Mouse (Mus musculus) kidney, postnatal 36 days (tissue): Measurements from ENCODE around the gene Hipk2.

Experiments used
- DNase-seq, 2 experiments: peaks; one replicate each; pipeline ENCODE4 v3.0.0; 2021 to 2022; ENCODE audit warnings: mixed read lengths in 2 of 2

Hipk2 gene

DNA sequence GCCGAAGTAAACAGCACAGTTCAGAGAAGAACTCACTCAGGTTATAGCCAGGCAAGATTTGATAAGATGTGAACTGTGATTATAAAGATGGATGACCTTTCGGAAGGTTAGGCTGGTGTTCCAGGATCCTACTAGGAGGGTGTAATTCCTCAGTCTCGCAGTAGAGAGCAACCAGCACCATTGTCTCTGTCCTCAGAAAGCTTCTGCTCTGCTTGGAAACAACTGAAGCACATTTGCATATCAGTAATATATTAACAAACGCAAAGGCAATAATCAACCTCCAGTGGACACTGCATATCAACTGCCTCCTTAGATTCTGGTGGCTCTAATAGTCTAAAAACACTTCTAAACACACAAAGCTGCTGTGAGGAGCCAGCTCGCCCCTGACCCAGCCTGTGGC is 48.5 kb downstream of the Hipk2 start:
- peak in 1 of 2 experiments; percentile 66 for DNase-seq

DNA sequence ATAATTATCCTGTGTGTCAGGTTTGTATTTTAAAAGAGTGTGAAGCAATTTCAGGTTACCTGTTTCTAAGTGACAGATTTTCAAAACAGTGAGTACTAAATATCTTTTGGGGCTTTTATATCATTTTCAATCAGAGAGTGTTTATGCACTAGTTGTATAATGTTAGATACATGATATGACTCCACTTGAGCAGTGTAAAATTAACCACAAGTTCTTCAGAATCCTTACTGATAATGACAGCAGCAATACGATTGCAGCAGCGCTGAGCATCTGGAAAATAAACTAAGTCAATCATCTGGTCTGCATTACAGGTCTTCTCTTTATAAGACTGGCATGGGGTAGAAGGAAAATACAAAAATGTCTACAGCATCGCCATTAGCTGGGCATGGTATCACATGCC is 49.1 kb downstream of the Hipk2 start:
- no peak for DNase-seq

DNA sequence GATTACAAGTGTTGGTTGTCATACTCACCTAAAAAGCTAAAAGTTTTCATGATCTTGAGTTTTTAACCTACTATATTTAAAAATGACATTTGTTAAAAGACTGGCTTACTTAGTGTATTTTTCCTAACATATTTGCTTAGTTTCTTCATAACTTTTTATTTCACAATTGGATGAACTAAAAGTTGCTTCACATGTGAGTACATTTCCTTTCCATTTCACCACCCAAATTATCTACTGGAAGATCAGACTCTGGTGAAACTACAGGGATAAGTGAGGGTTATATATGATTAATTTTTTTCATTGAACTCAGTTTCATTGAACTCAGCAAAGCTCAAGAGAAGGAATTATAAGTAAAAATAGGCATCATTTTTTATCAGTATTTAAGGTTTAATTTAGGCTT is 50.1 kb downstream of the Hipk2 start:
- no peak for DNase-seq

DNA sequence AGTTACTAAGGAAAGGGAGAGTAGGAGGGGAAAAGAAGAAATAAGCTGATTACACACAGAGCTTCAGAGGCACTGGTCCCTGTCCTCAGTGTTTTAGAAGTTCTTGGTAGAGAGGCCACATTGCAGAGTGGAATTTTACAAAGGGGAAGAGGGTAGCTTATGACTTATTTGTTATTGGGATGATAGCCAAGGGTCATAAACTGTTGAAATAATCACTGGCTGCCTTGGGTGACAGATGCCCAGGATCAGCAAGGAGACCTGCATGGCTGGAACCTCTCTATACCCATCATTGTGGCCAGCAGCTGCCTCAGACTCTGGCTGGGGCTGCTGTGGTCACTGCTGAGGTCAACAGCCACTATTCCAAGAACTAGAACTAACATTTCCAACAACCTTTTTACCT is 52.1 kb downstream of the Hipk2 start:
- no peak for DNase-seq

DNA sequence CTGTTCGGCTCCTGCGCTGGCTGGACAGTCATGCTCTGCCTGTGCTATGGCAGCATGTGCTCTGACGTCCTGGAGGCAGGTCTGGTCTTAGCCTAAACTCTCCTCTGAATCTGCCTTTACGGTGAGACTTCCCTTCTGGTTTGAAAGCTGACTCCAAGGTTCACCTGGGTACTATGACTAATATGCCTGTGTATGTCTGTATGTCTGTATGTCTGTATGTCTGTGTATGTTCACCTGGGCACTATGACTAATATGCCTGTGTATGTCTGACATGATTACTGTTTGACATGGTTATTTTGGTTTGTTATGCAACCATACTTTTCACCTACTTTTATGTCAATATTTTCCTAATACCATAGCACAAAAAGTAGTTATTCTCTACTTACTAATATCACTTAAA is 52.8 kb downstream of the Hipk2 start:
- DNase-seq = no peak

DNA sequence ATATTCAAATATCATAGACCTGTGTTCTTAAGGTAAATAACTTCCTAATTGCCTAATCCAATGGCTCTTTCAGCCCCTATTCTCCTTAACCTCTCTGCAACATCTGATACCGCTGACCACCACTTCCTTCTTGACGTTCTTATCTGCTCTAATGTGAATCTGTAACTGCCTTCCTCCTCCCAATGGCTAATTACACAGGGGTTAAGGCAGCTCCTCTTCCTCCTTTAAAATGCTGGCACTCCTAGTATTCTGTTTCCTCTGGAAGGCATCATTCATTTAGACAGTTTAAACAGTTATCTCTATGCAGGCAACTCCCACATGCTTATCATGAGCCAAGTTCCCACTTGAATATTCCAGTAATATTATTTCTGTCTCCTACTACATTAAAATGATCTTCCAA is 54.3 kb downstream of the Hipk2 start:
- DNase-seq = peak in 1 of 2 experiments; percentile 26

DNA sequence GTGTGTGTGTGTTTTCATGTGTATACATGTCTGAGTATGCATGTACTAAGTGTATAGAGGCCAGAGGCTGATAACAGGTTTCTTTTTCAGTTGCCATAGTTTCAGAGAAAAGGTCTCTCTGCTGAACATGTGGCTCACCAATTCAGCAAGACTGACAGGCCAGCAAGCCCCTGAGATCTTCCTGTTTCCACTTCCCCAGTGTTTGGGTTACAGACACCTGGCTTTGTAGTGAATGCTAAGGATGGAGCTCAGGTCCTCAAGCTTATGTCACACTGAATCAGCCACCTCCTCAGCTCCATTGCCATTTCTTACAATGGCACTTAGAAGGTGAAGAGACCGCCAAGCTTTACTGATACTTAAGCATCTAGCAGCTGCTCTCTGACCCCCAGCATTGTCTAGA is 55.1 kb downstream of the Hipk2 start:
- DNase-seq = no peak

DNA sequence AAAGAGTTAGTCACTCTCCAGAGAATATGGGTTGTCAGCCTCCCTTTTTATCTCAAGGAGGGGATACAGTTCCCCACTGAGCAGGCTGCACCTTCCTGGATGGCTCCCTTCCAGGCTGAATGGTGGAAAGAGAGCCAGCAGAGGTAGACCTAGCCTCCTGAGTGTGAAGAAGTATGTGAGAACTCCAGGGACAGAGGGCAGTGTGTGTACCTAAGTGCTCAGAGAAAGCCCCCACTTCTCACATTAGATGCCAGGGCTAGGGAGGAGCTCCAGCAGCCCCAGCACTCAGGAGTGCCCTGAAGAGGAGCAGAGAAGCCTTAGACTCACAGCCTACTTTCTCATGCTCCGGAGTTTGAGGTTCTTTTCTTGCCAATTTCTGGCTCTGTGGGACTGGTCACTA is 59.7 kb downstream of the Hipk2 start:
- peak in 1 of 2 experiments; percentile 41 for DNase-seq

DNA sequence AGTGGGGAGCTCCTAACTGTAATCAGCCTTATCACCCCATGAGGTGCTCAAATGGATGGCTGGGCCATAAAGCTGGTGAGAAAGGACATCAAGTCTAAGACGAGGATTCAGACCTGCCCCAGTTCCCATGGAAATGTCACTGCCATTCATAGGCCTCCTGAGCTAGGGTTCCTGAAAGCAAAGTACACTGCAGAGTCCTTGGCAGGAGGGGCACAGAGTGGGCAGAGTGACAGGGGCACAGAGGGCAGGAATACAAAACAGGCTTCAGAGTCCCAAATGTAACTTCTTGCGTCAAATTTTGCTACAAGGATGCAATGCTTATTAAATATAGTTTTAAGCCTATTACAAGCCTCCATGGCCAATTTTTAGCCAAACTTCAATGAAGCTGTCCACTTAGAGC is 60.4 kb downstream of the Hipk2 start:
- DNase-seq = peak in 1 of 2 experiments; percentile 43

DNA sequence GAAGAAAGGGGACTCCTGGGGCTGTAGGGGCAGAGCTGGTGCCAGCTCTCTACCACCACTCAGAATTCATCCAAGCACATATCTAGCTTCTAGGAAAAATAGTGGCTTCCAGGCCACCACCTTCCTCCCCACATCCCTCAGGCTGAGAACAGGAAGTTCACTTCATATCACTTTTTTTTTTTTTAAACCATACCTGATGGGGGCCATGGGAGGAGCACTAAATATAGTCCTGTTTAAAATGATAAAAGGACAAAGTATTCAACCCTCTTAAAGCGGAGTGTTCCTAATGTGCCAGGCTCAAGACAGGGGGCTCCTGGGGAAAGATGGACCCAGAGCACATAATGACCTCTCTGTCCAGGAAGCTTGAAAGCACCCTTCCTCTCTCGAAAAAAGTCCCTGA is 61.3 kb downstream of the Hipk2 start:
- no peak for DNase-seq

DNA sequence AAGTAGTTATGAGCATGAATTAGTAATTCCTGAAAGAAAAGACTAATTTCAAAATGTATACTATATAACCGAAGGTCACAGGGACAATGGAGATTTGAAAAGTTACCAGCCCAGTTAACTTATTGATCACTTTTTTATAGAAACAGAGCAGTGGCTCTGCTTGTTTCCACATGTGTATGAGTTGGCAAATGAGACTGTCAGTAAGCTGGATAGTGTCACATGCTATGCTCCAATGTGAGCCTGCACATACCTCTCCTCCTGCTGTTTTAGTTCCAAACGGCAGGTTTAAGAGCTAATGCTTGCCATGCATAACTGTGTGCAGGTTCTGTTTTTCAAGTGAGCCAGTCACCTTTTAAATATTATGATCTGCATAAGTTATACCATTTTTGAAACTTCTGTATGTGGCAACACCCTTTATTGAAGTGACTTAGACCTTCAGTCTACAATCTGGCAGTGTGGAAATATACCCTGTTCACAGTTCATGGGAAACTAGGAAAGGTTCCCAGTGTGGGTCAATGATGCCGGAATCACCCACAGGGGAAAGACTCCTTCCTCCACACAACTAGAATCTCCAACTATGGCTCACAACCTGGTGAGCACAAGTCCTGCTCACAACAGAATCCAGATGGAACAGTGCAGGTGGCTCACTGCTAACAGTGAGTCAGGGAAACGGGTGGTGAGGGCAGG is 64.4 kb downstream of the Hipk2 start:
- DNase-seq = no peak

DNA sequence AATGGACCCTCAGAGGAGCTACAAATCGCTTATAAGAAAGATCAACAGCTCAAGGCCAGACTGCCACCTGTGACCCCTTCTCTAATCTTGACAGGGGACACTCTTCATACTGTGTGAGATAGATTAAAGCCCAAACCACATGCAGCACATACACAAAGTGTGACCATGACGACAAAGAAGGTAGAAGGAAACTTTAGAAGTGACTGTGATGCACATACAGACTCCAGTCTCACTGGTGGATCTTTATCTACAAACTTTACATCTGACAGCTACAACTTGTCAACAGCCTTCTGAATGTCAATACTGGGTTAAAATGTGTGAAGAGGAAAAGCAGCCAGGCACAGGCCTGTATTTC is 65.9 kb downstream of the Hipk2 start:
- DNase-seq = no peak

DNA sequence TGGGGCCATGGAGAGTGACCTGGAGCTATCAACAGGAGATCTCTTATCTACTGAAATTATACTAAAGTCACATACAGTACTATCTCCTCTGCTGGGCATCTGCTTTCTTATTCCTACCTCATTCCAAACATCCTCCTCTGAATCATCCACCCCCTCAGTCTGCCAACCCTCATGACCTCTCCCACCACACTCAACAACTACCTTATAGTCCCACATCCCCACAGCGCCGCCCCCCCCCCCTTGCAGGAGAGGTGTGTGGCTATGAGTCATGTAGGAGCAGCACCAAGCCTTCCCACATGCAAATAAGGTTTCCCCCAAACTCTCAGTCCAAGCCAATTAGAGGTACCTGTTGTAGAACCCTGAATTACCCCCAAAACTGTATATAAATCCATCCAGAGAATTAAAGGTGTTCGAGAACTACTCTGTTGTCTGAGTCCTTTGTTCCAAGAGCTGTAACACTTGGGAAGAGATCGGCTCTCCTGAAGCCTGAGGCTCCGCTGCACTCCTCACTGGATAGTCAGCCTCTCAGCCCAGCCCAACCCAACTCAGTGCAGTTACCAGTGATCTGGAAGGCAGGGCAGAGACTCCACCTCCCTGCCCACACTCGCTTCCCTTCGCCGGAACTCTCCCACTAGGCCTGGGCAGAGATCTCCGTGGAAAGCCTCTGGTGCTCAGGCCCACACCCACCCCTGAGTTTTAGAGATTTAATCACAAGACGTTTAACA is 66.4 kb downstream of the Hipk2 start:
- peak in 1 of 2 experiments; percentile 52 for DNase-seq

DNA sequence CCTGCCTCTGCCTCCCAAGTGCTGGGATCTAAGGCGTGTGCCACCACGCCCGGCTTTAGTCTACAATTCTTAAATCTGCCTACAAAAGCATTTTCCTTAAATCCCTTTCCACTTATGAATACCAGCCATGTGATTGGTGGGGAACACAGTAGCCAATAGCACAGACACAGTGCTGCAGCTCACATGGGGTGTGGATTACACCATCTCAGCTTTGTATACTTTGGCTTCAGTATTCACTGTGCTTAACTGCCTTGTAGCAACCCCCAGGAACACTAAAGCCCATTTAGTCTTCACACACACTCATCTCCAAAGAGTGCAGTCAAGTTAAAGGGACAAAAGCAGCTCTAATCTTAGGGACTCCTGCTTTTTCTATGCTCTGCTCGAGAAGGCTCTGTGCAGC is 67.6 kb downstream of the Hipk2 start:
- no peak for DNase-seq

DNA sequence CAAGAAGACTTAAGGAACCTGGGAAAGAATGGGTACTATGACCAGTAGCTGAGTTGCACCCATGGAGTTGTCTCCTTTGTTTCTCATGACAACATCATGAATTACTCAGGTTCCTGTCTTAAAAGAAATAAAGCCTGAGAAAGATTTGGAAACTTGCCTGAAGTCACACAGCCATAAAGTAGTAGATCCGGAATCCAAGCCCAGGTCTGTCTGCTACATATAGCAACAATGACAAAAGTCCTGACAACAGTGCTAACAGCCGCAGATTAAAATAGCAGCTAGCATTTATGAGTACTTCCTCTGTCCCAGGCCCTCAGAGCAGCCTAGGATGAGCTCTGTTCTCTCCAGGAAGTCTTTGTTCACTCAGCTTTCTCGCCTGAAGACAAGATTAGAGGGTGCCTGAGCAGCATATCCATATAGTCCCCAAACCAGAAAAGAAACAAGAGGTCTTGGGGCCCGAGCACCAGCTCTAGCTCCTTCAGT is 69.0 kb downstream of the Hipk2 start:
- DNase-seq = no peak

DNA sequence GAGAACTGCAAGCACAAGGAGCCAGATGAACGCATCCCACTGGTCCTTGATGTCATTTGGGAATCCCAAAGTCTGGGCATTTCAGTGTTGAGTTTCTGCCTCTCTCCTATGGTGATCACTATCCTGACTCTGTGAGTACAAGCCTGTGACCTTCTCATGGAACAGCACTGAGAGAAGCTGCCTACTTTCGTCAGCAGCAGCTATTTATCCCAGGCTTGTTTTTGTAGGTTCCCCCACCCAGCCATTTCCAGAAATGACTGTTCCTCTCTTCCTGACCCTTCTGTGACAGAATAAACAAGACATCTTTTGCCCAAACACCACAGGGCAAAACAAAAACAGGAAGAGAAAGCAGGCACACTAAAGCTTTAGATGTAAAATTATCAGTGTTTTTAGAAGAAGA is 70.4 kb downstream of the Hipk2 start:
- DNase-seq = no peak

DNA sequence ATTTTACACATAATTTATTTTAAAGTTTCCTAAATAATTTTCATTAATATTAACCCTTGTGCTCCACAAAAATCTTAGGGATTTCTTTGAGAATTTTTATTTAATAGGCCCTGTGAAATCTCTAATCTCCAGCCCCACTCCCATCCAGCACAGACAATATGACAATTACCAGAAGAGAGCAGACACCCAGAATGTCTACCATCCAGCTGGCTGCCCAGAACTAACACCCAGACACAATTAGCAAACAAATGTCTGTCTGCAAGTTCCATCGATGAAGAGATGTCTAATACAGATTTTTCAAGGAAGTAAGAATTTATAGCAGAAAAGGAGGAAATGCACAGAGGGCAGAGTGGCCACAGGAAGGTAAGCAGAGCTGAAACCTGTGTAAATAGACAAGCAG is 74.7 kb downstream of the Hipk2 start:
- DNase-seq = no peak

DNA sequence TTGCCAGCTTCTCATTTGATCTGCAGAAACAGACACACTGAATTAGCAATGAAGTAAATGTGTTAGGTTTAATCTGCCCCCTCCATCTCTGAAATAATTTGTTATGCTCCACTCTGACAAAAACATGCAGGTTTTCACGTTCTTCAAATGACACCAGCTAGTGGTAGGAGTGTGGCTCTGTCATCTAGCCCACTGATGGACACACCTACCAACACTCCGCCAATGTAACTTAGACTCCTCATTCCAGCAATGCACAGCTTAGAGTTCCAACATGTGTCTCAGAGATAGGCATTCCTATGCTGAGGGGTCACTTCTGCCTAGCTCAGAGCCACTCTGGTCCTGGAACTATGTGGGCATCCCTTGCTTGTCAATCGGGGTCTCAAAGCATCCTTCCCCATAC is 78.4 kb downstream of the Hipk2 start:
- DNase-seq = no peak

DNA sequence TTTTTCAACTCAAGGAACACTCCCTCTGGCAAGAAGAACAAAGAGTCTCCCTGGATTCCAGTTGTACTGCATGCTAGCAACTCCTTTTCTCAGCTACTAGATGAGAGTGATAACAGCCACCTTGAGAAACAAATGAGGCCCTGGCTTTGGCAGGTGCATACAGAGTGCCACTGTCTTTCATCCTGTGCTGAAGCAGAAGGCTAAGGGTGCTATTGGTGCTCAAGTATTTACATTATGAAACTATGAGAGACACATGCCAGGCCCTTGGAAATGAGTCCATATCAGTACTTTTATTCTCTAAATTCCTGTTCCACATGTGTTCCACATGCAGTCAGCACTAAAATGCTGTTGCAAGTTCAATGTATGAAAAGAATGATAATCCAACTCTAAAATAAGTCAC is 79.0 kb downstream of the Hipk2 start:
- DNase-seq = no peak

DNA sequence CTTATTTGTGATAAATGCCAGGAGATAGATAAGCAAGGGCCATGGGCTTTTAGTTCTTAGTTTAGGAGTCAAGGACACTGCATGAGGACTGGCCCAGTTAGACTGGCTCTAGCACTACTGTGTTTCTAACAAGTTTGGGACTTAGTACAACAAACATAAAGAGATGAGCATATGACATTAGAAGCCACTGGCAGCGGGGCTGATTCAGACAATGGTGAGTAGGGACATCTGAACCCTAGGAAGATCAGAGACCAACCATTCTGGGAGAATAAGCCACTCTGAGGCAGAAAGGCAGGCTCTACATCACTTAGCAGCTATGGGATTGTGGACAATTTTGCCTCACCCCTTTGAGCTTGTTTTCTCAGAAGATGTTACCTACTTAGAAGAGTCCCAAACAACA is 79.6 kb downstream of the Hipk2 start:
- DNase-seq = no peak

DNA sequence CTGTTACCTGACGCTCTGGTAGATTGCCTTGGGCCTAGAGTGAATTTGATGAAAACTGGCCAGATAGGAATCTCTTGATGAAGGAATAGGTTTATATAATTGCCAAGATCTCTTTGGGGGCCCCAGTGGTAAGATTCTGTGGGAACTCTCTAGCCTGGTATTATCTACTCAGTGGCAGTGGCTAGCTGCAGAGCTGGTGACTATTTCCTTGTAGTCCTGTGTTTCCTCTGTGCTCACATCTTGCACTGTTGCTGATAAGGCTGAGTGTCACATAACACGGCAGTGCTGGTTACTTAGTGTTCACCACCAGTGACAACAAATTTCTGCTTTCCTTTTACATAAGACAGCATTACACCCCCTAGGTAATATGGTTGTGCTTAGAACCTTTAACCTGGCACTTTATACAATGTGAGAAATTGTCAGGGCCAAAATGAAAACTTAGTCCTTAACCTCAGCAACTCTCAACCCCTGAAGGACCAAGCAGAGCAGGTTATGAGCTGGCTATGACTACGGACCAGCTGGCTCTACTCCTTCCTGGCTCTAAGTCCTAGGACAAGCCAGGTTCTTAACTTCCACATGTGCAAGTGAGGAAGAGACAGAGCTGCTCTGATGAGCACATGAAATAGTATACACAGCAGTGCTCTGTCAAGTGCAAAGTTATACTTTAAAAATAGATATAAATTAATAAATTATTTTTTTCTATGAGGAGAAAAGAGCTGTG is 80.7 kb downstream of the Hipk2 start:
- DNase-seq = no peak

DNA sequence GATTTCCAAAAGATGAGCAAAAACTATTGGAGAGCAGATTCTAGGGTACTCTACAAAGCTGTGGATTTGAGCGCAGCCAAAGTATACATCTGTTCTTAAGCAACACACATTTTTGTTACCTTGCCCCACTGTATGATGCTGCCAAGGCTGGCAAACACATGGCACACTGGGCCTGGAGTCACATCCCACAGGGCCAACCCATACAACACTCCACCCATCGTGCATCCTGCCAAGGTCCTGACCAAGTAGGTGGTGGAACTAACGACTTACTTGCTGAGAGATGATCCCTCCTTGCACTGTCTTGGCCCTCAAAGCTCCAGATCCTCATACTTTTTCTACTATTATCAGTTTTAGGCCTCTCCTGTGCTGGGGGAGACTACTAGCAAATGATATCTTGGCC is 83.0 kb downstream of the Hipk2 start:
- no peak for DNase-seq

DNA sequence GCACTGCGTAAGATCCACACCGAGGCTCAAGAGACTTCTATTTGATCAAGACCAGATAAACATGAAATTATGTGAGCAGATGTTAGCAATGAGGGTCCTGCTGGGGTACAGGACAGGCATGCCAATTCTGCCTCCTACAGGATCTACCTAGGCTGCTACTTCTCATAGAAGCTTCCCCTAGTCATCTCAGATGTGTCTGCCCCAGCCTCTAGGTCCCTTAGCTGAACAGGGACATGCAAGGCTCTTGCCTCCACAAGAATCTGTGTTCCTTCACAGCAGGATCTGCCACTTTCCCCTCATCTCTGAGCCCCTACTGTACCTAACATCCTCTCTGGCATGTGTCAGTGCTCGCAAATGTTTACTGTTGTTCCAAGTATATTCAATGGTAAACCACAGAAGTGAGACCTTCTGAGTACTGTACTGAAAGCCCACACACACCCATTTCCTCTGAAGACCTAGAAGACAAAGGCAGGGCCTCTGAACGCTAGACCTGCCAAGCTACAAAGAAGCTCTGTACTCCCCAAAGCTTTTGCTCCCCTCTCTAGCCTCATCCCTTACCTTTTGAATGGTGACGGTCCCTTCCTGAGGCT is 86.6 kb downstream of the Hipk2 start:
- no peak for DNase-seq
